Mouse (Mus musculus): ENCODE data around the gene Aig1.

The Aig1 gene

GRCm38 (mm10) chr10:13652061-13652460 is 216.7 kb downstream of the Aig1 start:
- no peak for DNase-seq (ENCODE audit: low spot score in 2 of 2)

GRCm38 (mm10) chr10:13641750-13642149 is 227.0 kb downstream of the Aig1 start:
- DNase-seq (ENCODE audit: low spot score in 2 of 2): no peak

GRCm38 (mm10) chr10:13631796-13632195 is 237.0 kb downstream of the Aig1 start:
- no peak for DNase-seq (ENCODE audit: low spot score in 2 of 2)

GRCm38 (mm10) chr10:13623735-13624134 is 245.0 kb downstream of the Aig1 start:
- DNase-seq (ENCODE audit: low spot score in 2 of 2): no peak

GRCm38 (mm10) chr10:13600926-13601325 is 267.9 kb downstream of the Aig1 start:
- DNase-seq (ENCODE audit: low spot score in 2 of 2): no peak

- DNase-seq (ENCODE audit: low spot score in 2 of 2): no peak
Measured at GRCm38 (mm10) chr10:13597491-13597890, 271.3 kb downstream of the Aig1 start.

All from spleen, postnatal 14 days (tissue).